ENCODE assay signal across 12 mouse cellular contexts in the genomic region with DNA sequence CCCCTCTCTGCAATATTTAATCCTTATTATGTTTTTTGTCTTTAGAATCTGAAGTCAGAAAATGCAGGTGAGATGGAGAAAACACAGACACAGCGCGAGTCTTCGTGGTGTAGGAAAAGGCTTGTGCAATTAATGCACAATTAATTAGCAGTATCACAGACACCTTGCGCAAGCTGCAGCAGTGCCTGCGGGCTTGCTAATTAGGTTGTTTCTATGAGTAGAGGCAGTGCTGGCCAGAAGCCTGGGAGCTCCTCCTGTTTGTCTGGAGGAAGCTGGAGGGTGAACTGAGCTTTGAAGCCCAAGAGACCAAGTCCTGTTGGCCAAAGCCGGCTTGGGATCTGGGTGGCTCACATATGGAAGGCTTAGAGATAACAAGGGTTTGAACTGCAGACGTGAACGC.
A peak's percentile ranks its signal among the peaks of the same experiment; 100 is the strongest.
DNase-seq lines count a peak whose midpoint lies in the region; ATAC-seq and TF ChIP-seq lines count a peak whose summit lies in the region.
"Had no signal": no experiment of that assay in that cellular context is flagged by ENCODE, and none has a peak within 500 bp of the region (broad histone marks: within the 10 kb centered on the region; RNA-seq: fewer than 3 reads in every experiment).

No protein-coding gene starts in this region.

- no peaks in the 10 kb centered on the region for H3K36me3 ChIP-seq in neural tube, embryonic 13.5 days
- no peaks in the 10 kb centered on the region for H3K36me3 ChIP-seq in forebrain, postnatal 0 days (ENCODE audit: insufficient read depth)
- H3K36me3 ChIP-seq in midbrain, embryonic 15.5 days (replicated peaks): no peaks in the 10 kb centered on the region
- H3K36me3 ChIP-seq: heart, embryonic 15.5 days; intestine, embryonic 15.5 days had no signal

- no peak overlapping the region for H3K4me2 ChIP-seq in neural tube, embryonic 13.5 days
- no peak overlapping the region for H3K4me2 ChIP-seq in forebrain, postnatal 0 days (ENCODE audit: low read depth)
- H3K4me2 ChIP-seq in midbrain, embryonic 15.5 days: no peak overlapping the region
- H3K4me2 ChIP-seq: heart, embryonic 15.5 days; intestine, embryonic 15.5 days had no signal

- DNase-seq in cerebellum, postnatal 10 days: peak; percentile 76 to 83
- DNase-seq in cerebellum, adult 9-11 months: no peak
- DNase-seq in neural tube, embryonic 10.5 days (ENCODE audit: extremely low spot score, low spot score): no peak
- peak; percentile 68 for DNase-seq in forebrain, postnatal 0 days
- no peak for DNase-seq in left cerebral cortex, postnatal 14 days (ENCODE audit: low spot score in 2 of 2)
- no peak for DNase-seq in frontal cortex, postnatal 36 days (ENCODE audit: low spot score in 2 of 2)
- DNase-seq: gastrocnemius, postnatal 25 days had no signal

- WGBS in neural tube, embryonic 13.5 days: 51% methylated on average over 8 of the region's 8 CpGs
- WGBS in forebrain, postnatal 0 days: 22% methylated on average over 8 of the region's 8 CpGs
- WGBS in midbrain, embryonic 15.5 days: 42% methylated on average over 8 of the region's 8 CpGs

- H3K9me3 ChIP-seq in neural tube, embryonic 13.5 days: no peaks in the 10 kb centered on the region
- H3K9me3 ChIP-seq in forebrain, postnatal 0 days (ENCODE audit: low read length): no peaks in the 10 kb centered on the region
- H3K9me3 ChIP-seq in midbrain, embryonic 15.5 days: no peaks in the 10 kb centered on the region
- H3K9me3 ChIP-seq: heart, embryonic 15.5 days; intestine, embryonic 15.5 days had no signal

- H3K4me1 ChIP-seq in neural tube, embryonic 13.5 days (replicated peaks): peaks cover 41% of the 10 kb centered on the region
- no peaks in the 10 kb centered on the region for H3K4me1 ChIP-seq in forebrain, postnatal 0 days (ENCODE audit: insufficient read depth)
- peaks cover 21% of the 10 kb centered on the region for H3K4me1 ChIP-seq in midbrain, embryonic 15.5 days

- peak overlapping the region; percentile 59 for H3K27ac ChIP-seq in neural tube, embryonic 13.5 days (replicated peaks)
- no peak overlapping the region for H3K27ac ChIP-seq in forebrain, postnatal 0 days (ENCODE audit: low read depth, low read length)
- peak overlapping the region; percentile 59 for H3K27ac ChIP-seq in midbrain, embryonic 15.5 days
- H3K27ac ChIP-seq: heart, embryonic 15.5 days; intestine, embryonic 15.5 days; layer of hippocampus, adult 2 months had no signal

- peak; percentile 68; the same call in 1 of the 2 replicates for ATAC-seq in neural tube, embryonic 13.5 days (ENCODE audit: low read depth)
- ATAC-seq in forebrain, postnatal 0 days: peak; percentile 50; the same call in 1 of the 2 replicates
- ATAC-seq in midbrain, embryonic 15.5 days (replicated peaks): peak; percentile 48
- ATAC-seq: intestine, embryonic 15.5 days had no signal

- H3K4me3 ChIP-seq in neural tube, embryonic 13.5 days: no peak overlapping the region
- H3K4me3 ChIP-seq in forebrain, postnatal 0 days (ENCODE audit: low read depth, low read length): no peak overlapping the region
- no peak overlapping the region for H3K4me3 ChIP-seq in midbrain, embryonic 15.5 days
- H3K4me3 ChIP-seq: heart, embryonic 15.5 days; intestine, embryonic 15.5 days; layer of hippocampus, adult 2 months had no signal

- no peak for TF ChIP-seq CTCF in forebrain, postnatal 0 days (IDR thresholded peaks at IDR 0.05; ENCODE audit: low read depth)

- no peak overlapping the region for H3K9ac ChIP-seq in neural tube, embryonic 13.5 days
- no peak overlapping the region for H3K9ac ChIP-seq in forebrain, postnatal 0 days
- H3K9ac ChIP-seq in midbrain, embryonic 15.5 days: no peak overlapping the region
- H3K9ac ChIP-seq: heart, embryonic 15.5 days; intestine, embryonic 15.5 days had no signal

- no peaks in the 10 kb centered on the region for H3K27me3 ChIP-seq in neural tube, embryonic 13.5 days
- no peaks in the 10 kb centered on the region for H3K27me3 ChIP-seq in forebrain, postnatal 0 days (ENCODE audit: insufficient read depth, low read length)
- H3K27me3 ChIP-seq in midbrain, embryonic 15.5 days (replicated peaks): no peaks in the 10 kb centered on the region
- H3K27me3 ChIP-seq: heart, embryonic 15.5 days; intestine, embryonic 15.5 days had no signal

- intact Hi-C loops in left cerebral cortex, postnatal 14 days (cut with DNase I): no loop called here

Comparison
In these comparisons a context has a peak if more than half of its experiments do, and no peak if none do; other contexts are left out.
1. DNase-seq: peak in cerebellum, postnatal 10 days (2 of 2) and forebrain, postnatal 0 days (single experiment); none in cerebellum, adult 9-11 months (single experiment), neural tube, embryonic 10.5 days (single experiment), left cerebral cortex, postnatal 14 days (0 of 2) and frontal cortex, postnatal 36 days (0 of 2).
2. Peak in every context shown above with its lines, with median percentiles within 50 percentile points of each other: ATAC-seq.